Mouse (Mus musculus) heart, embryonic 15.5 days (tissue): ENCODE measurements around the gene Rbms3. TPM values are rescaled to one million over a fixed set of nuclear protein-coding genes. Genes with fewer than 3 reads are reported as not detected.
A peak's percentile ranks its signal among the peaks of the same experiment; 100 is the strongest.

Source experiments
- ATAC-seq: fragments of 200-750 bp; cut with Nextera tagmentation; replicated peaks from 2 replicates; pipeline ENCODE4 v1.8.0; 2017; ENCODE audit warnings: low read depth, moderate TSS enrichment; ENCODE audit not compliant: insufficient number of reproducible peaks, insufficient read depth, low FRiP score
- H3K27ac ChIP-seq: fragments of 300-500 bp; sonication (generic); 2 replicates; pipeline ENCODE4 v1.5.1; 2015; ENCODE audit warnings: mild to moderate bottlenecking, inconsistent platforms
- H3K27me3 ChIP-seq: fragments of 300-500 bp; sonication (generic); 2 replicates; pipeline ENCODE4 v1.6.1; 2015; ENCODE audit warnings: inconsistent platforms
- H3K36me3 ChIP-seq: fragments of 300-500 bp; sonication (generic); 2 replicates; pipeline ENCODE4 v1.6.1; 2015; ENCODE audit warnings: mild to moderate bottlenecking, inconsistent platforms
- H3K4me1 ChIP-seq: fragments of 300-500 bp; sonication (generic); replicated peaks from 2 replicates; pipeline ENCODE4 v1.6.1; 2015; ENCODE audit warnings: inconsistent platforms
- H3K4me2 ChIP-seq: fragments of 300-500 bp; sonication (generic); 2 replicates; pipeline ENCODE4 v1.6.1; 2015; ENCODE audit warnings: inconsistent platforms, mild to moderate bottlenecking, moderate library complexity
- H3K4me3 ChIP-seq: fragments of 300-500 bp; sonication (generic); 2 replicates; pipeline ENCODE4 v1.5.1; 2015; ENCODE audit warnings: mild to moderate bottlenecking, inconsistent platforms
- H3K9ac ChIP-seq: fragments of 300-500 bp; sonication (generic); 2 replicates; pipeline ENCODE4 v1.6.1; 2015; ENCODE audit warnings: mild to moderate bottlenecking, inconsistent platforms
- H3K9me3 ChIP-seq: fragments of 300-500 bp; sonication (generic); replicated peaks from 2 replicates; pipeline ENCODE4 v1.6.1; 2016; ENCODE audit warnings: inconsistent platforms
- WGBS: fragments of 180-500 bp; shearing (Covaris S2); methylation state at CpG from one replicate; pipeline ENCODE4 v1.1.7; 2015; ENCODE audit warnings: mixed read lengths; 5-methylcytosine and 5-hydroxymethylcytosine counted together
- polyA plus RNA-seq: library from polyadenylated mRNA; unstranded; fragments of >200 nt; fragmentation: Nextera tagmentation; extraction: Ambion mirVana; gene quantifications from 2 replicates; pipeline ENCODE4 v1.2.1, GENCODE M21; 2015

Rbms3 gene
- polyA plus RNA-seq, 1 experiment from 2014 or later, result 36.5 TPM

GRCm38 (mm10) chr9:117371980-117372379, 257.7 kb downstream of the Rbms3 start:
- no peaks in the 10 kb centered on the region for H3K4me1 ChIP-seq
- no peak overlapping the region for H3K4me2 ChIP-seq
- H3K9me3 ChIP-seq, result no peaks in the 10 kb centered on the region
- H3K27me3 ChIP-seq, result no peaks in the 10 kb centered on the region
- WGBS, result 75% methylated on average over 5 of the region's 5 CpGs
- no peak for ATAC-seq
- no peaks in the 10 kb centered on the region for H3K36me3 ChIP-seq
- H3K9ac ChIP-seq, result no peak overlapping the region
- H3K4me3 ChIP-seq, result no peak overlapping the region
- H3K27ac ChIP-seq, result no peak overlapping the region

GRCm38 (mm10) chr9:117370086-117370485, 259.6 kb downstream of the Rbms3 start:
- Histone ChIP-seq H3K36me3 (no peaks in the 10 kb centered on the region), H3K27ac (no peak overlapping the region), H3K4me2 (no peak overlapping the region), H3K9me3 (no peaks in the 10 kb centered on the region), H3K4me3 (no peak overlapping the region), H3K27me3 (no peaks in the 10 kb centered on the region), H3K4me1 (no peaks in the 10 kb centered on the region), H3K9ac (no peak overlapping the region)
- ATAC-seq, result no peak
- 93% methylated on average over 6 of the region's 6 CpGs for WGBS

GRCm38 (mm10) chr9:117368016-117368415, 261.7 kb downstream of the Rbms3 start:
- no peak for ATAC-seq
- Histone ChIP-seq H3K27ac (no peak overlapping the region), H3K4me3 (no peak overlapping the region), H3K4me1 (no peaks in the 10 kb centered on the region), H3K9me3 (no peaks in the 10 kb centered on the region), H3K36me3 (no peaks in the 10 kb centered on the region), H3K27me3 (no peaks in the 10 kb centered on the region), H3K4me2 (no peak overlapping the region), H3K9ac (no peak overlapping the region)
- 90% methylated on average over 4 of the region's 4 CpGs for WGBS

GRCm38 (mm10) chr9:117364610-117365009, 265.1 kb downstream of the Rbms3 start:
- ATAC-seq, result no peak
- Histone ChIP-seq H3K27ac (no peak overlapping the region), H3K9ac (no peak overlapping the region), H3K36me3 (no peaks in the 10 kb centered on the region), H3K4me2 (no peak overlapping the region), H3K4me3 (no peak overlapping the region), H3K4me1 (no peaks in the 10 kb centered on the region), H3K9me3 (no peaks in the 10 kb centered on the region), H3K27me3 (no peaks in the 10 kb centered on the region)
- 62% methylated on average over 3 of the region's 3 CpGs for WGBS

GRCm38 (mm10) chr9:117361431-117361830, 268.3 kb downstream of the Rbms3 start:
- no peaks in the 10 kb centered on the region for H3K36me3 ChIP-seq
- WGBS, result 79% methylated on average over 5 of the region's 5 CpGs
- H3K9me3 ChIP-seq, result no peaks in the 10 kb centered on the region
- H3K27me3 ChIP-seq, result no peaks in the 10 kb centered on the region
- peaks cover 10% of the 10 kb centered on the region for H3K4me1 ChIP-seq
- ATAC-seq, result no peak
- no peak overlapping the region for H3K27ac ChIP-seq
- no peak overlapping the region for H3K4me2 ChIP-seq
- H3K9ac ChIP-seq, result no peak overlapping the region
- no peak overlapping the region for H3K4me3 ChIP-seq

- no peaks in the 10 kb centered on the region for H3K27me3 ChIP-seq
- H3K4me1 ChIP-seq, result peaks cover 12% of the 10 kb centered on the region
- H3K9ac ChIP-seq, result no peak overlapping the region
- H3K36me3 ChIP-seq, result no peaks in the 10 kb centered on the region
- no peaks in the 10 kb centered on the region for H3K9me3 ChIP-seq
- WGBS, result 13% methylated on average over 9 of the region's 9 CpGs
- peak overlapping the region; percentile 83 for H3K27ac ChIP-seq
- H3K4me2 ChIP-seq, result peak overlapping the region; percentile 21; the same call in 1 of the 2 replicates
- peak; percentile 92 for ATAC-seq
- 0 out of 2 replicates have a peak overlapping the region, but pooled peaks have one; percentile 1 for H3K4me3 ChIP-seq
These were observed 272.8 kb downstream of the Rbms3 start for GRCm38 (mm10) chr9:117356764-117357442.

- no peak overlapping the region for H3K4me3 ChIP-seq
- H3K9ac ChIP-seq, result no peak overlapping the region
- H3K4me2 ChIP-seq, result no peak overlapping the region
- WGBS, result 76% methylated on average over 5 of the region's 5 CpGs
- H3K36me3 ChIP-seq, result no peaks in the 10 kb centered on the region
- no peak for ATAC-seq
- H3K27ac ChIP-seq, result no peak overlapping the region
- H3K4me1 ChIP-seq, result peaks cover 12% of the 10 kb centered on the region
- H3K27me3 ChIP-seq, result no peaks in the 10 kb centered on the region
- H3K9me3 ChIP-seq, result no peaks in the 10 kb centered on the region
These were observed 274.2 kb downstream of the Rbms3 start for GRCm38 (mm10) chr9:117355501-117355900.

GRCm38 (mm10) chr9:117342336-117342735, 287.4 kb downstream of the Rbms3 start:
- WGBS, result 78% methylated on average over 4 of the region's 4 CpGs
- H3K36me3 ChIP-seq, result no peaks in the 10 kb centered on the region
- no peak for ATAC-seq
- H3K4me3 ChIP-seq, result no peak overlapping the region
- H3K4me2 ChIP-seq, result no peak overlapping the region
- no peaks in the 10 kb centered on the region for H3K9me3 ChIP-seq
- H3K27ac ChIP-seq, result no peak overlapping the region
- no peak overlapping the region for H3K9ac ChIP-seq
- no peaks in the 10 kb centered on the region for H3K4me1 ChIP-seq
- no peaks in the 10 kb centered on the region for H3K27me3 ChIP-seq

- Histone ChIP-seq H3K4me1 (no peaks in the 10 kb centered on the region), H3K9me3 (no peaks in the 10 kb centered on the region), H3K27me3 (no peaks in the 10 kb centered on the region), H3K9ac (no peak overlapping the region), H3K4me2 (no peak overlapping the region), H3K27ac (no peak overlapping the region), H3K4me3 (no peak overlapping the region), H3K36me3 (no peaks in the 10 kb centered on the region)
- 85% methylated on average over 5 of the region's 5 CpGs for WGBS
- ATAC-seq, result no peak
These were observed 299.0 kb downstream of the Rbms3 start for GRCm38 (mm10) chr9:117330681-117331080.

- H3K9ac ChIP-seq, result no peak overlapping the region
- no peak overlapping the region for H3K27ac ChIP-seq
- no peaks in the 10 kb centered on the region for H3K36me3 ChIP-seq
- H3K9me3 ChIP-seq, result no peaks in the 10 kb centered on the region
- no peak overlapping the region for H3K4me2 ChIP-seq
- H3K4me1 ChIP-seq, result no peaks in the 10 kb centered on the region
- H3K4me3 ChIP-seq, result no peak overlapping the region
- 61% methylated on average over 3 of the region's 3 CpGs for WGBS
- H3K27me3 ChIP-seq, result no peaks in the 10 kb centered on the region
- no peak for ATAC-seq
These were observed 310.4 kb downstream of the Rbms3 start for GRCm38 (mm10) chr9:117319271-117319670.

- Histone ChIP-seq H3K4me3 (no peak overlapping the region), H3K36me3 (no peaks in the 10 kb centered on the region), H3K9me3 (no peaks in the 10 kb centered on the region), H3K9ac (no peak overlapping the region), H3K4me2 (no peak overlapping the region), H3K27me3 (no peaks in the 10 kb centered on the region), H3K27ac (no peak overlapping the region), H3K4me1 (no peaks in the 10 kb centered on the region)
- ATAC-seq, result no peak
- 59% methylated on average over 4 of the region's 4 CpGs for WGBS
These were observed 311.3 kb downstream of the Rbms3 start for GRCm38 (mm10) chr9:117318461-117318860.

GRCm38 (mm10) chr9:117317251-117317650, 312.5 kb downstream of the Rbms3 start:
- ATAC-seq, result no peak
- no peak overlapping the region for H3K4me2 ChIP-seq
- no peak overlapping the region for H3K9ac ChIP-seq
- 89% methylated on average over 7 of the region's 7 CpGs for WGBS
- H3K4me1 ChIP-seq, result no peaks in the 10 kb centered on the region
- no peak overlapping the region for H3K27ac ChIP-seq
- no peaks in the 10 kb centered on the region for H3K9me3 ChIP-seq
- no peaks in the 10 kb centered on the region for H3K27me3 ChIP-seq
- H3K36me3 ChIP-seq, result no peaks in the 10 kb centered on the region
- no peak overlapping the region for H3K4me3 ChIP-seq
